Mouse (Mus musculus) layer of hippocampus, adult 8-10 months (tissue): ENCODE measurements around the gene Arid1a. TPM values are rescaled to one million over a fixed set of nuclear protein-coding genes. Genes with fewer than 3 reads are reported as not detected.
A peak's percentile ranks its signal among the peaks of the same experiment; 100 is the strongest.

Experiments used
- DNase-seq, 2 experiments: peaks; one replicate each; pipeline ENCODE4 v3.0.0; 2022; ENCODE audit warnings: low spot score in 2 of 2
- total RNA-seq, 4 experiments: library from RNA; stranded (reverse); gene quantifications; 2 replicates each; pipeline ENCODE4 v1.2.4; 2022

The Arid1a gene
- total RNA-seq, result 10 to 100 TPM; 81.3 to 88.3 (median 83.1) TPM

DNA sequence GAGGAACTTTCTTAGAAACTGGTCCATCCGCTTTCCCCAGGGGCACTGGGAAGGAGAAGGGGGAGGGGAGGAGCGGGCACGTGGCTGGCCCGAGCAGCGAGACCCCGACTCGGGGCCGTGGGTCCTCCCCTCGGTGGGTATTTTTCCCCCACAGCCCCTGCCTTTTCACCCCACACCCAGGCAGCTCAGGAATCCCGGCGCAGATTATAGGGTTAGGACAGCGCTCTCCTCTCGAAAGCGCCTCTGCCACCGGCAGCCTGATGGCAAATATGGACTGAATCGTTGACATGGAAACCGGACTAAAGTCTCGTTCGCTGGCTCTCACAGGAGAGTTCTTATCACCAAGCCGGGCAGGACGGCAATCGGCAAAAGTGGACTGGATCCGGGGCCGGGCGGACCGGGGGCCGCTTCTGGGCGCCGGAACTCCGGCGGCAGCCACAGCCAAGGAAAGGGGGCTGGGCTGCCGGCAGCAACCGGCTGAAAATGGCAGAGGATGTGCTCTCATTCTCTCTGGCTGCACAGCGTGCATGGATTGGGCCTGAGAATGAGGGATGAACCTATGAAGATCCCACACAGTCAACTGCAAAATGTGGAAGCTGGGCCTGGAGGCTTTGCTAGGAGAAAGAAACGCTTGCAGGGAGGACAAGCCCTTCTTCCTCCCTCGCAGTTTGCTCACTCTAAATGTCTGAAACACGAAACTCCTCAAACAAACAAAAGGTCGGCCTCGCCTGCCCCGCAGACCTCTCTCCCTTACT lies at the start of gene Arid1a:
TSS of gene Arid1a (minus strand) at position 256 of the 755 bp plus-strand sequence.
- DNase-seq, result peak; percentile 93 to 94

DNA sequence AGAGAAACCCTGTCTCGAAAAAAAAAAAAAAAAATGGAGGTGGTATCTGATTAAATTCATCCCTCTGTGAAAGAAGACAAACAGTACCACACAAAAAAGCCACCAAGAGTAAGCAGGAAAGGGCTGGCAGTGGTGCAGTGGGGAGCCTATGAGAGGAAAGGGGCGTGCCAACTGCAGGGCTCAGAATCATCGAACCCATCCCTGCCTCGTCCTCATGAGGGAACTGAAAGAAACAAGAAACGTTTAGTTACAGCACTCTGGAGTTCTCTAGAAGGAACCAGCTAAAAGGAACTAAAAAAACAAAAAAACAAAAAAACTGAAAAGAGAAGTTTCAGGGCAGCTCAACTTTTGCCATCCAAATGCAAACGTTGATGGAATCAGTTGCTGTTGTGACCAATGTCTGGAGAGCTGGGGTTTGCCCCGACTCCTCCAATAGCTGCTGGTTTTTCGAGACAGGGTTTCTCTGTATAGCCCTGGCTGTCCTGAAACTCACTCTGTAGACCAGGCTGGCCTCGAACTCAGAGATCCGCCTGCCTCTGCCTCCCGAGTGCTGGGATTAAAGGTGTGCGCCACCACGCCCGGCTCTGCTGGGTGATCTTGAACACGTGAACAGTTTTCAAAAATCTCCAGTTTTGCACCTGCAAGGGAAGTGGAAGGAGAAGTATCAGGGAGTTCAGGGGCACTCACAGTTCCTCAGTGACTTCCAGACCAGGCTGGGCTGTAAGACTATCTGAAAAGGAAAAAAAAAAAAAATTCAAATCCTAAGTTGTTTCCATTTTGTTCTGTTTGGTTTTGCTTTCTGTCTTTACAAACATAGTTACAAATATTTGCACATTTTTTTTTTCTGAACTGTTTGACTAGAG lies 48.1 kb upstream of the Arid1a start:
- no peak for DNase-seq

GRCm38 (mm10) chr4:133800589-133800988 lies 44.0 kb upstream of the Arid1a start:
- DNase-seq, result no peak

- DNase-seq, result no peak
Observed at GRCm38 (mm10) chr4:133793269-133793668, 36.7 kb upstream of the Arid1a start.

GRCm38 (mm10) chr4:133774570-133775554 lies 18.3 kb upstream of the Arid1a start:
- DNase-seq, result peak; percentile 63 to 77

DNA sequence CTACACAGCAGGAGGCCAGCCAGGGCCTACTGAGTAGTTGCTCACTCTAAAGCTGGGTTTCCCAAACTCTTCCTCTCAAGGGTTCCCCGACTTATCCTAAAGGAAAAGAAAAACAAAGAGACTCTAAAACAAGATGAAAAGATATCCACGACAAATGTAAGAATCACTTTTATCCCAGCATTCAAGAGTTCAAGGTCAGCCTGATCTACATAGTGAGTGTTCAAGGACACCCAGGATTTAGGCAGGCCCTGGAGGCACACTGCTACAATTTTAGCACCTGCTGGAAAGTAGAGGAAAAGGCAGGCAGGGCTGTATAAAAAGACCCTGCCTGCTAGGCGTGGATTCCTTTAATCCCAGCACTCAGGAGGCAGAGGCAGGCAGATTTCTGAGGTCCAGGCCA lies 12.6 kb upstream of the Arid1a start:
- no peak for DNase-seq

GRCm38 (mm10) chr4:133763112-133763511 lies 6.5 kb upstream of the Arid1a start:
- DNase-seq, result no peak

DNA sequence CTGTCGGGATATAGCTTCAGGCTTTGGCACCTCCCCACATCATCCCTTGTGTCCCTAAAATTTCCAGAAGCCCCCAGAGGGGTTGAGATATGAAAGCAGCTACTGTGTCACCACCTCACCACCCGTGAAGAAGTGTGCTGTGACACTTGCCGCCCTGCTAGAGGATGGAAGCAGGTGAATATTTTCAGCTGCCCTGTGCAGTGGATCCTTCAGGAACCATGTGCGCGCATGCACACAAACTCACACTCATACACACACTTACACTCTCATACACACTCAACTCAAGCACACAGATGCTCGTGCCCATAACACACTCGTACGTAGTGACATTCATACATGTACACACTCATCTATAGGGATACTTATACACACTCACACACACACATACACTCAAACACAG lies 3.1 kb upstream of the Arid1a start:
- DNase-seq, result no peak

- peak; percentile 84 to 90 for DNase-seq
Observed at GRCm38 (mm10) chr4:133757269-133757835, 783 bp upstream of the Arid1a start.

GRCm38 (mm10) chr4:133755861-133756371 lies 653 bp downstream of the Arid1a start:
- no peak for DNase-seq

- DNase-seq, result no peak
Observed at GRCm38 (mm10) chr4:133754871-133755765, 1.5 kb downstream of the Arid1a start.

DNA sequence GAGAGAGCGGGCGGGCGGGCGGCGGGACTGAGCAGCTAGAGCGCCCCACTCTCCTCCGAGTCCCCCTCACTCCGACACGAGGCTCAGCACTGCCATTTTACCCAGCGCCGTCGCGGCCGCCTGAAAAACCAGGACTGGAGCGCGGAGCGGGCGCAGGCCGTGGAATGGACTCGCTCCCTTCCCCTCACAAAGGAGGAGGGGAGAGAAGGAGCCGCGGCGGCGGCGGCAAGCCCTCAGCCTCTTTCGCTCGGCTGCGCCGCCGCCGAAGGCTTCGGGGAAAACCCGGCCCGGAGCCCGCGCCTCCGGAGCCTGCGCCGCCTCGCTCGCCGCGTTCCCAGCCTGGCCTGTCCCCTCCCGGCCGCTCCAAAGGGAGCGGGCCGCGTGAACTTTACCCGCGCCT lies 2.3 kb downstream of the Arid1a start:
- peak; percentile 96 to 99 for DNase-seq

- peak; percentile 41 to 50 for DNase-seq
Observed at GRCm38 (mm10) chr4:133753375-133754190, 3.0 kb downstream of the Arid1a start.

GRCm38 (mm10) chr4:133752449-133753374 lies 3.9 kb downstream of the Arid1a start:
- peak in 1 of 2 experiments; percentile 31 for DNase-seq

GRCm38 (mm10) chr4:133751521-133752448 lies 4.8 kb downstream of the Arid1a start:
- peak in 1 of 2 experiments; percentile 50 for DNase-seq

GRCm38 (mm10) chr4:133750184-133750775 lies 6.3 kb downstream of the Arid1a start:
- no peak for DNase-seq
